Mouse (Mus musculus): Measurements from ENCODE around the gene Lgals3bp. TPM values are rescaled to one million over a fixed set of nuclear protein-coding genes. Genes with fewer than 3 reads are reported as not detected.

Gene Lgals3bp
- 7.1 and 8.1 TPM in 2 replicates for polyA plus RNA-seq (2015; fragmentation: Nextera tagmentation; extraction: Ambion mirVana)

DNA sequence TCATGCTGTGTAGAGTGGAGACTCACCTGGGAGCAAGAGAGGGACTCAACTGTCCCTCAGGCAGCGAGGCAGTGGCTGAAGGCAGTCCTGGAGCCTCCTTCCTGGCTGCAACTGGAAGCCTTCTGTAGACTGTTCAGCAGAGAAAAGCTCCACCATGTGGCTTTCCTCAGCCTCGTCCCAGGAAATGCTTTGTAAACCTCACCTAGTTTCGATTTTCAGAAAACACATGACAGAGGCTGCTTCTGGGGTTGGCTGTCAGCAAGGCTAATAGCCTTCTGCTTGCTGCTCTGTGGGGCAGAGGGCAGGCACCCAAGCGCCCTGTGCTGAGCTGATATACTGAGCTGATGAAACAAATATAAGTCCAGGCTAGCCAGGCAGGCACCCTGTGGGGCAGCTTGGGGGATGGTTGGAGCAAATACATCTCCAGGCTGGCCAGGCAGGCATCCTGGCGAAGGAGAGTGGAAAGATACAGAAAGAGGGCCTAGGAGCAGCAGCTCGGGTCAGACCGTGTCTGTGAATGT is at the start of gene Lgals3bp:
Gene Lgals3bp, minus strand, starts transcription at position 333 of the 521 bp plus-strand sequence.
- no peak within 1 kb of the TSS for H3K4me2 ChIP-seq (ENCODE audit: low read length)
- H3K9ac ChIP-seq (ENCODE audit: low read depth, low read length), result peak within 1 kb of the TSS; percentile 47
- WGBS, result 53% methylated on average over 7 of the region's 7 CpGs

DNA sequence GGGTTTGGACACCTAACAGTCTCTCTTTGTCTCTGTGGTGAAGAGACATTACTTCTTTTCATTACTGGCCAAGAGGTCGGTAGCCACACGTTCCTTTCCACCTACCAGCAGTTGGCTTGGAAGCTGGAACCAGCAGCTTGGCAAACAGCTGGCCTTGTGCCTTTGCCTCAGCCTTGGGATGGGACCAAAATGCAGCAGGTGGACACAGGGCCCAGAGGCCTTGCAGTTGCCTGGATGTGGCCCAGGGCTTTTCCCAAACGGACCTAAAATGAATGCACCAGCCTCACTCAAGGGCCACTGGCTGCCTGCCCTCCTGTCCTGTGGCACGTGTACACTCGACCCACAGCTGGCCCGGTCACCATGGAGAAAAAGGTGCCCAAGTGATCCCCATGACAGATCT is 49.3 kb upstream of the Lgals3bp start:
- H3K9me3 ChIP-seq (ENCODE audit: control insufficient read depth, low read length), result no peaks in the 10 kb centered on the region
- H3K4me3 ChIP-seq (ENCODE audit: low read length), result no peak overlapping the region
- 0 out of 2 replicates have a peak, but pooled peaks cover 6% of the 10 kb centered on the region for H3K27me3 ChIP-seq (replicated peaks; ENCODE audit: control insufficient read depth, insufficient read depth, low read length)
- H3K4me1 ChIP-seq (ENCODE audit: control insufficient read depth, insufficient read depth, low read depth, low read length), result no peaks in the 10 kb centered on the region
- H3K27ac ChIP-seq (ENCODE audit: low read depth, low read length), result no peak overlapping the region
- ATAC-seq, result no peak
- H3K9ac ChIP-seq (ENCODE audit: low read depth, low read length), result no peak overlapping the region
- no peaks in the 10 kb centered on the region for H3K36me3 ChIP-seq (ENCODE audit: control insufficient read depth, insufficient read depth, low read length)
- WGBS, result 79% methylated on average over 6 of the region's 6 CpGs
- no peak overlapping the region for H3K4me2 ChIP-seq (ENCODE audit: low read length)

More for the DNA sequence above, at the start of gene Lgals3bp:
- ATAC-seq, result peak; percentile 76
- Histone ChIP-seq H3K36me3 (ENCODE audit: control insufficient read depth, insufficient read depth, low read length) (peaks cover 3% of the 10 kb centered on the region), H3K27ac (ENCODE audit: low read depth, low read length) (peak within 1 kb of the TSS; percentile 44), H3K27me3 (replicated peaks; ENCODE audit: control insufficient read depth, insufficient read depth, low read length) (no peaks in the 10 kb centered on the region), H3K9me3 (ENCODE audit: control insufficient read depth, low read length) (no peaks in the 10 kb centered on the region), H3K4me3 (ENCODE audit: low read length) (no peak within 1 kb of the TSS), H3K4me1 (ENCODE audit: control insufficient read depth, insufficient read depth, low read depth, low read length) (no peaks in the 10 kb centered on the region; the same call in 1 of the 2 replicates)

DNA sequence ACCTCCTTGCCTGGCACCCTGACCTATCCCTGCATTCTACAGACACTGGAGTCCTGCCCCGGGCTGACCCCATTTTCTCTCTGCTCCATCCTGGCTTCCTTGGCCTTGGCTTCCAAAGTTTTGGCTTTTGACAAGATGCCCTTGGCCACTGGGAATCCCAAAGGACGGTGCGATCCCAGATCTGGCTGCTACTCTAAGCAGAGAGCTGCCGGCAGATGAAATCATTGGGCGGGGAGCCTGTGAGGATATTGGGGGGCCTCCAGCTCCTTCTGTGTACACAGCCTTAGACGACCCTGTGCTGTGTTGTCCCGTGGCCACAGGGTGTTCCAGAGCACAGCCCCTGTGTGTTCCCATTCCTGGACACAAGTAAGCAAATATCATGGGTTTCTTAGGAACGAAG is 46.5 kb upstream of the Lgals3bp start:
- Histone ChIP-seq H3K4me2 (ENCODE audit: low read length) (no peak overlapping the region), H3K27ac (ENCODE audit: low read depth, low read length) (no peak overlapping the region), H3K9ac (ENCODE audit: low read depth, low read length) (no peak overlapping the region), H3K36me3 (ENCODE audit: control insufficient read depth, insufficient read depth, low read length) (no peaks in the 10 kb centered on the region), H3K9me3 (ENCODE audit: control insufficient read depth, low read length) (no peaks in the 10 kb centered on the region), H3K4me1 (ENCODE audit: control insufficient read depth, insufficient read depth, low read depth, low read length) (no peaks in the 10 kb centered on the region), H3K27me3 (replicated peaks; ENCODE audit: control insufficient read depth, insufficient read depth, low read length) (peaks cover 6% of the 10 kb centered on the region; the same call in 1 of the 2 replicates), H3K4me3 (ENCODE audit: low read length) (no peak overlapping the region)
- WGBS, result 80% methylated on average over 8 of the region's 8 CpGs
- no peak for ATAC-seq

DNA sequence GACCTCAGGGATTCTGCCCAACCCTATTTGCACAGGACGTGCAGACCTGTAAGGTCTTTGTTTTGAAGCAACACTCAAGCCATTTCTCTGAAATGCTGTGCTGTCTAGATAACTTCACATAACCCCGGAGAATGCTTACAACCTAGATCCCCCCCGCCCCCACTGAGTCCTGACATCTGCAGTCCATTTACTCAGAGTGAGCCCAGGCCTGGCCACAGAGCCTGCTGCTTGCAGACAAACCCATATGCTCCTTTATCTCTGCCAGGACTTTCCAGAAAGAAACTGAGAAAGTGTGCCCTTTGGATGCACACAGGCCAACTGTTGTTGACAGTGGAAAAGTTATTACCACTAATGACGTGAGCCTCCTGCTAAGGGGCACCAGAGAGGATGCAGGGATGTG is 45.5 kb upstream of the Lgals3bp start:
- Histone ChIP-seq H3K4me1 (ENCODE audit: control insufficient read depth, insufficient read depth, low read depth, low read length) (peaks cover 5% of the 10 kb centered on the region; the same call in 1 of the 2 replicates), H3K27ac (ENCODE audit: low read depth, low read length) (no peak overlapping the region), H3K36me3 (ENCODE audit: control insufficient read depth, insufficient read depth, low read length) (no peaks in the 10 kb centered on the region), H3K9me3 (ENCODE audit: control insufficient read depth, low read length) (no peaks in the 10 kb centered on the region), H3K4me3 (ENCODE audit: low read length) (no peak overlapping the region), H3K27me3 (replicated peaks; ENCODE audit: control insufficient read depth, insufficient read depth, low read length) (peaks cover 6% of the 10 kb centered on the region; the same call in 1 of the 2 replicates), H3K9ac (ENCODE audit: low read depth, low read length) (no peak overlapping the region), H3K4me2 (ENCODE audit: low read length) (no peak overlapping the region)
- 72% methylated on average over 4 of the region's 4 CpGs for WGBS
- ATAC-seq, result no peak

DNA sequence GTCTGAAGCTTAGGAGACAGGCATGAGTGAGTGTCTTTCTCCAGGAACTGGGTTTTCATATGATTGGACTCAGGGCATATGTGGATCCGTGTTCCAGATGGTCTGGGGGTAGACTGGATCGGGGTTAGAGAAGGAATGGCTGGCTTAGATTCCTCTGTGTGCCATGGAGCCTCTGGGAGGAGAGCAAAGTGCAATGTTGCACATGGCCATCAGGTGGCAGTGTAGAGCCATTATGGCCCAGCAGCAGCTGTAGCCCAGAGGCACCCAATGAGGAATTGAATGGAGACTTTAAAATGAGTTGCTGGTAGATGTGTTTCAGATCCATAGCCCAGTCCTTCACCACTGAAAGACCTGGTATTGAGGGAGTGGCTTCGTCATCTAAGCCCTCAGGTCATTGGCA is 44.0 kb upstream of the Lgals3bp start:
- 8% methylated on average over 3 of the region's 3 CpGs for WGBS

DNA sequence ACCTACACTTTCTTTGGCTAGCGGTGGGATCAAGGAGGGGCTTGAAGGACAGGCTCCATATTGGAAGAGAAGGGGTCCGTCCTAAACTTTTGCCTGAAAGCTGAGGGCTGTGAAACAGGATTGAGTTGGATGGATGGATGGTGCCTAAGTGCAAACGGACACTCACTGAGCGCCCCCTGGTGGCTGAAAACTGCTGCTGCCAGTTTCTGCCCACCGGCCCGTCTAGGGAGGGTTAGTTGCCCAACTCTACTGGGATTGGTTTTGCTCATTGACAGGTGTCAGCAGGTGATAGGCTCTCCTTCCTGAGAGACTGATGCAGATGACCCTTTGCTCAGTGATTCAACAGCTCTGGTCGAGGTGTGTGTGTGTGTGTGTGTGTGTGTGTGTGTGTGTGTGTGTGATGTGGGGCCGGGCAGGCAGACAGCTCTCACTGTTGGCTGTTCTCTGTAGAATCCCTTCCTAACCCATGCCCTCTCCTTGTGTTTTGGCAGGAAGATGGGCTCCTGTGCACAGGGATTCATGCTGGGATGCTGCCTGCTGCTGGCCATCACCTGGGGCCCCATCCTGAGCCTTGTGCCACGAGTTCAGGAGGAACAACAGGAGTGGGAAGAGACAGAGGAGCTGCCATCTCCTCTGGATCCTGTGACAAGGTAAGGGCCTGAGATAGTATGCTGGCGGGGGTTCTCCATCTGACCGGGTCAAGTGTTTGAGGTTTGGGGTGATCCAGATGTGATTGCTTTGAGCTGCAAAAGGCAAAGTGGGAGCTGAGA is 41.5 kb upstream of the Lgals3bp start:
- H3K9ac ChIP-seq (ENCODE audit: low read depth, low read length), result no peak overlapping the region
- H3K9me3 ChIP-seq (ENCODE audit: control insufficient read depth, low read length), result no peaks in the 10 kb centered on the region
- ATAC-seq, result peak; percentile 24
- H3K36me3 ChIP-seq (ENCODE audit: control insufficient read depth, insufficient read depth, low read length), result no peaks in the 10 kb centered on the region
- H3K4me2 ChIP-seq (ENCODE audit: low read length), result no peak overlapping the region
- peaks cover 15% of the 10 kb centered on the region for H3K4me1 ChIP-seq (ENCODE audit: control insufficient read depth, insufficient read depth, low read depth, low read length)
- H3K27me3 ChIP-seq (replicated peaks; ENCODE audit: control insufficient read depth, insufficient read depth, low read length), result no peaks in the 10 kb centered on the region; the same call in 1 of the 2 replicates
- no peak overlapping the region for H3K27ac ChIP-seq (ENCODE audit: low read depth, low read length)
- H3K4me3 ChIP-seq (ENCODE audit: low read length), result no peak overlapping the region
- 31% methylated on average over 10 of the region's 11 CpGs for WGBS

More for the DNA sequence above, 44.0 kb upstream of the Lgals3bp start:
- no peak overlapping the region for H3K4me3 ChIP-seq (ENCODE audit: low read length)
- peak; percentile 72 for ATAC-seq
- no peaks in the 10 kb centered on the region for H3K9me3 ChIP-seq (ENCODE audit: control insufficient read depth, low read length)
- H3K4me1 ChIP-seq (ENCODE audit: control insufficient read depth, insufficient read depth, low read depth, low read length), result peaks cover 5% of the 10 kb centered on the region
- H3K27me3 ChIP-seq (replicated peaks; ENCODE audit: control insufficient read depth, insufficient read depth, low read length), result peaks cover 6% of the 10 kb centered on the region; the same call in 1 of the 2 replicates
- no peak overlapping the region for H3K9ac ChIP-seq (ENCODE audit: low read depth, low read length)
- H3K36me3 ChIP-seq (ENCODE audit: control insufficient read depth, insufficient read depth, low read length), result no peaks in the 10 kb centered on the region
- H3K27ac ChIP-seq (ENCODE audit: low read depth, low read length), result no peak overlapping the region
- H3K4me2 ChIP-seq (ENCODE audit: low read length), result no peak overlapping the region

DNA sequence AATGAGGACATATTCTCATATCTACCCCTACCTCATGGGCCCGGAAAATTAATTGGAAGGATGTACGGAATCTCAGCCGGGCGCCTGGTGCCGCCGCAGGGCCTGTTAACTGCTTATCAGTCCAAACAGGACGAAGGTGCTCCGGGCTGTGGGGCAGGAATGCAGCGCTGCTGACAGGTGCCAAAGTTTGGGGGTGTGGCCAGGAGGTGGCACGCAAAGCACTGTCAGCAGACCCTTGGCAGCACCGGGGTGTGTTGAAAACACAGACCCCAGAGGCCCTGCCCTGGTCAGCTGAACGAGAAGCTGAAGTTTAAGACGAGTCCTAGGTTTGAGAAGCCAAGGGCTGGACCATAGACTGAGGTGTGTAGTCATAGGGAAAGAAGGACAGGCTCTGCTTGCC is 40.8 kb upstream of the Lgals3bp start:
- Histone ChIP-seq H3K4me3 (ENCODE audit: low read length) (no peak overlapping the region), H3K9me3 (ENCODE audit: control insufficient read depth, low read length) (no peaks in the 10 kb centered on the region), H3K4me1 (ENCODE audit: control insufficient read depth, insufficient read depth, low read depth, low read length) (peaks cover 21% of the 10 kb centered on the region), H3K9ac (ENCODE audit: low read depth, low read length) (no peak overlapping the region), H3K4me2 (ENCODE audit: low read length) (no peak overlapping the region), H3K27ac (ENCODE audit: low read depth, low read length) (no peak overlapping the region), H3K27me3 (replicated peaks; ENCODE audit: control insufficient read depth, insufficient read depth, low read length) (no peaks in the 10 kb centered on the region; the same call in 1 of the 2 replicates), H3K36me3 (ENCODE audit: control insufficient read depth, insufficient read depth, low read length) (no peaks in the 10 kb centered on the region)
- ATAC-seq, result peak; percentile 5; the same call in 1 of the 2 replicates
- 60% methylated on average over 13 of the region's 13 CpGs for WGBS

DNA sequence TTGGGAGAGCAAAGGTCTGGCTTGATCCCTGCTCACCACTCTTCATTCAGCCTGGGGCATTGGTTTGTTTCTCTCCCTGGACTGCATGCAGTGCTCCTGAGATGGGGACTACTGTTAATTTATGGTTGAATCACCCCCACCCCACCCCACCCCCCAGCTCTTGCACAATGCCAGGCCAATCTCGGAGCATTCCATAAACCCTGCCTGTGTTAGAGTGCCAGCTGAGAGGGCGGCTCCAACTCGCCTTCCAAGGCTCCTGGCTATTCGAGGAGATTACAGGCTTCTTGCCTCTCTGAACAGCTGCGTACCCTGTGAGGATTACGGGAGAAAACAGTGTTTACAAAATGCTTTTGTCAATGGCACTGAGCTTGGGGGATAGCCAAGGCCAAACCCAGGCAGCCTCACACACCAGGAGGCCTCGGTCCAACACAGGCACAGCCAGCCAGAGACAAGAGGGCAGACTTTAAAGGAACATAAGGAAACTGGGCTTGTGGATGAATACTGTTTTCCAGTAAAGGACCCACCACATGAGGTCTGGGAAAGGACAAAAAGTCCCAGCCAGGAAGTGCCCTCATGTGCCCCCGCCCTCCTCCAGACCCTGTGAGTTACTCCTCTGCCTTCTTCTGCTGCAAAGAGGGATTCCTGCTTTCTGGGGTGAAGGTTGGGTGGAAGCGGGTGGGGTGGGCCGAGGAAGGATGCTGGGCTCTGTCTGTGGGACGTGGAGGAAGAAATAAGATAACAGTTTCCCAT is 36.9 kb upstream of the Lgals3bp start:
- Histone ChIP-seq H3K4me2 (ENCODE audit: low read length) (peak overlapping the region; percentile 17; the same call in 1 of the 2 replicates), H3K4me1 (ENCODE audit: control insufficient read depth, insufficient read depth, low read depth, low read length) (peaks cover 30% of the 10 kb centered on the region), H3K9ac (ENCODE audit: low read depth, low read length) (no peak overlapping the region; the same call in 1 of the 2 replicates), H3K9me3 (ENCODE audit: control insufficient read depth, low read length) (no peaks in the 10 kb centered on the region), H3K36me3 (ENCODE audit: control insufficient read depth, insufficient read depth, low read length) (no peaks in the 10 kb centered on the region), H3K27me3 (replicated peaks; ENCODE audit: control insufficient read depth, insufficient read depth, low read length) (no peaks in the 10 kb centered on the region), H3K4me3 (ENCODE audit: low read length) (no peak overlapping the region), H3K27ac (ENCODE audit: low read depth, low read length) (peak overlapping the region; percentile 54)
- 19% methylated on average over 11 of the region's 11 CpGs for WGBS
- peak; percentile 28; the same call in 1 of the 2 replicates for ATAC-seq
